ENCODE assay signal across 8 mouse cellular contexts in the genomic region with DNA sequence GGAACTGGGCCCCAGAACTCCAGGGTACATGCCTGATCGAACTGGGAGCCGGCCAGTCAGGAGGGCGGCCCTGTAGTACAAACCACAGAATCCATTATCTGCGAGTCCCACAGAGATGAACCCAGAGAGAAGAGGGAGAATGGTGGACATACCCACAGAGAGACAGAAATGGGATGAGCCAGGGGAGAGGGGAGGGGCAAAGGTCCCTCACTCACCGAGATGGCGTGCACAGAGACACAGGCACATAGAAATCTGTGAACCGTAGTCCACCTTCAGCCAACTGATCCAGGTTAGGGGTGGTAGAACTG. TPM values are rescaled to one million over a fixed set of nuclear protein-coding genes. Genes with fewer than 3 reads are reported as not detected.
A peak's percentile ranks its signal among the peaks of the same experiment; 100 is the strongest.
DNase-seq lines count a peak whose midpoint lies in the region; ATAC-seq and TF ChIP-seq lines count a peak whose summit lies in the region.

No protein-coding gene starts in this region.

- no peaks in the 10 kb centered on the region for H3K79me2 ChIP-seq in liver, adult 2 months (ENCODE audit: control insufficient read depth, insufficient read depth, low read length)

- TF ChIP-seq CTCF in liver, adult 2 months (IDR thresholded peaks at IDR 0.05; ENCODE audit: low read depth, low read length), result no peak
- no peak for TF ChIP-seq CTCF in olfactory bulb, adult 2 months (IDR thresholded peaks at IDR 0.05; ENCODE audit: insufficient read depth, low read depth, low read length)

- peak overlapping the region; percentile 75 for H3K9ac ChIP-seq in liver, adult 2 months (ENCODE audit: low read depth, low read length)
- H3K9ac ChIP-seq in limb, embryonic 12.5 days (replicated peaks), result peak overlapping the region; percentile 72

- H3K27ac ChIP-seq in liver, adult 2 months (replicated peaks; ENCODE audit: insufficient read depth, low read depth, low read length), result no peak overlapping the region
- H3K27ac ChIP-seq in forebrain, embryonic 10.5 days, result peak overlapping the region; percentile 86
- H3K27ac ChIP-seq in limb, embryonic 12.5 days, result no peak overlapping the region
- no peak overlapping the region for H3K27ac ChIP-seq in olfactory bulb, adult 2 months (ENCODE audit: insufficient read depth, low read depth, low read length)

- H3K4me2 ChIP-seq in limb, embryonic 12.5 days, result peak overlapping the region; percentile 85

- H3K9me3 ChIP-seq in forebrain, embryonic 10.5 days, result no peaks in the 10 kb centered on the region
- no peaks in the 10 kb centered on the region for H3K9me3 ChIP-seq in limb, embryonic 12.5 days

- no peak for DNase-seq in liver, adult 2 months (ENCODE audit: extremely low read depth, low read depth, low spot score)
- DNase-seq in liver, result no peak
- no peak for DNase-seq in forebrain, embryonic 10.5 days (ENCODE audit: extremely low spot score, low spot score)
- DNase-seq in right cerebral cortex, postnatal 25 days, result no peak
- no peak for DNase-seq in c-Kit-positive CD71-positive TER-119-positive erythroid progenitor cells, embryonic 14.5 days (ENCODE audit: low spot score)
- no peak for DNase-seq in testis, postnatal 10 days (ENCODE audit: low spot score)

- peaks cover 16% of the 10 kb centered on the region for H3K4me1 ChIP-seq in liver, adult 2 months (ENCODE audit: control insufficient read depth, insufficient read depth, low read length)
- peaks cover 37% of the 10 kb centered on the region for H3K4me1 ChIP-seq in forebrain, embryonic 10.5 days
- H3K4me1 ChIP-seq in limb, embryonic 12.5 days (replicated peaks), result peaks cover 9% of the 10 kb centered on the region; the same call in 1 of the 2 replicates
- H3K4me1 ChIP-seq in olfactory bulb, adult 2 months (ENCODE audit: control insufficient read depth, insufficient read depth, low read length), result peaks cover 23% of the 10 kb centered on the region

- ATAC-seq in limb, embryonic 12.5 days (ENCODE audit: insufficient number of reproducible peaks, insufficient read depth, low FRiP score, low TSS enrichment, low read depth), result no peak; the same call in 1 of the 2 replicates

- TF ChIP-seq POLR2A in liver, adult 2 months (IDR thresholded peaks at IDR 0.05; ENCODE audit: extremely low read depth, insufficient read depth, low read length), result no peak
- TF ChIP-seq POLR2A in olfactory bulb, adult 2 months (IDR thresholded peaks at IDR 0.05; ENCODE audit: insufficient read depth, low read depth, low read length), result no peak

- H3K4me3 ChIP-seq in liver, adult 2 months (ENCODE audit: insufficient read depth, low read depth, low read length), result peak overlapping the region; percentile 71; the same call in 1 of the 2 replicates
- peak overlapping the region; percentile 71 for H3K4me3 ChIP-seq in forebrain, embryonic 10.5 days
- peak overlapping the region; percentile 59 for H3K4me3 ChIP-seq in limb, embryonic 12.5 days (replicated peaks)
- peak overlapping the region; percentile 51 for H3K4me3 ChIP-seq in olfactory bulb, adult 2 months (ENCODE audit: insufficient read depth, low read depth, low read length)

- no peaks in the 10 kb centered on the region for H3K27me3 ChIP-seq in liver, adult 2 months (ENCODE audit: control insufficient read depth, insufficient read depth, low read length)
- H3K27me3 ChIP-seq in forebrain, embryonic 10.5 days (ENCODE audit: poor library complexity, severe bottlenecking), result peaks cover 16% of the 10 kb centered on the region
- peaks cover 5% of the 10 kb centered on the region; the same call in 1 of the 2 replicates for H3K27me3 ChIP-seq in limb, embryonic 12.5 days

- 90% methylated on average over 7 of the region's 7 CpGs for WGBS in liver, adult 2 months
- 82% methylated on average over 7 of the region's 7 CpGs for WGBS in forebrain, embryonic 10.5 days
- 92% methylated on average over 7 of the region's 7 CpGs for WGBS in limb, embryonic 12.5 days
- WGBS in olfactory bulb, adult 2 months, result 98% methylated on average over 7 of the region's 7 CpGs

- no peaks in the 10 kb centered on the region for H3K36me3 ChIP-seq in liver, adult 2 months (ENCODE audit: control insufficient read depth, insufficient read depth, low read length)
- no peaks in the 10 kb centered on the region for H3K36me3 ChIP-seq in forebrain, embryonic 10.5 days (replicated peaks)
- H3K36me3 ChIP-seq in limb, embryonic 12.5 days, result no peaks in the 10 kb centered on the region

RNA-seq across cellular contexts. Expression of a gene that starts 2.0 kb away (rescaled TPM):
- 4.2 and 6.7 TPM in 2 replicates for total RNA-seq in liver, adult 2 months (2014; rRNA removed)
- 18.2 and 29.1 TPM in 2 replicates for polyA plus RNA-seq in liver, adult 2 months (2012; rRNA removed)
- polyA plus RNA-seq in forebrain, embryonic 10.5 days (2016; fragmentation: Nextera tagmentation; extraction: Ambion mirVana), result 10.7 and 11.4 TPM in 2 replicates
- 15.2 and 15.6 TPM in 2 replicates for polyA plus RNA-seq in limb, embryonic 12.5 days (2016; fragmentation: Nextera tagmentation; extraction: Ambion mirVana)
- not detected in 2 replicates for polyA plus RNA-seq in olfactory bulb, adult 2 months (2012; ENCODE audit: insufficient read depth, insufficient read length, low replicate concordance, missing spikeins)

RNA-seq across cellular contexts. Expression of a gene that starts 21.5 kb away (rescaled TPM):
- total RNA-seq in liver, adult 2 months (2014; rRNA removed), result not detected in 2 replicates
- polyA plus RNA-seq in liver, adult 2 months (2012; rRNA removed), result 0.01 TPM in 1 of 2 replicates, not detected in the other
- polyA plus RNA-seq in forebrain, embryonic 10.5 days (2016; fragmentation: Nextera tagmentation; extraction: Ambion mirVana), result 21.2 and 22.4 TPM in 2 replicates
- polyA plus RNA-seq in limb, embryonic 12.5 days (2016; fragmentation: Nextera tagmentation; extraction: Ambion mirVana), result 2.0 and 2.1 TPM in 2 replicates
- polyA plus RNA-seq in olfactory bulb, adult 2 months (2012; ENCODE audit: insufficient read depth, insufficient read length, low replicate concordance, missing spikeins), result not detected in 2 replicates

RNA-seq across cellular contexts. Expression of a gene that starts 24.2 kb away (rescaled TPM):
- 1.5 and 3.2 TPM in 2 replicates for total RNA-seq in liver, adult 2 months (2014; rRNA removed)
- 2.7 and 3.9 TPM in 2 replicates for polyA plus RNA-seq in liver, adult 2 months (2012; rRNA removed)
- 2.2 and 3.0 TPM in 2 replicates for polyA plus RNA-seq in forebrain, embryonic 10.5 days (2016; fragmentation: Nextera tagmentation; extraction: Ambion mirVana)
- polyA plus RNA-seq in limb, embryonic 12.5 days (2016; fragmentation: Nextera tagmentation; extraction: Ambion mirVana), result 2.4 and 3.2 TPM in 2 replicates
- not detected in 2 replicates for polyA plus RNA-seq in olfactory bulb, adult 2 months (2012; ENCODE audit: insufficient read depth, insufficient read length, low replicate concordance, missing spikeins)

RNA-seq across cellular contexts. Expression of a gene that starts 45.5 kb away (rescaled TPM):
- total RNA-seq in liver, adult 2 months (2014; rRNA removed), result 25.4 and 25.9 TPM in 2 replicates
- 42.0 and 47.2 TPM in 2 replicates for polyA plus RNA-seq in liver, adult 2 months (2012; rRNA removed)
- polyA plus RNA-seq in forebrain, embryonic 10.5 days (2016; fragmentation: Nextera tagmentation; extraction: Ambion mirVana), result 44.0 and 45.1 TPM in 2 replicates
- 59.2 and 61.8 TPM in 2 replicates for polyA plus RNA-seq in limb, embryonic 12.5 days (2016; fragmentation: Nextera tagmentation; extraction: Ambion mirVana)
- not detected in 2 replicates for polyA plus RNA-seq in olfactory bulb, adult 2 months (2012; ENCODE audit: insufficient read depth, insufficient read length, low replicate concordance, missing spikeins)

RNA-seq across cellular contexts. Expression of a gene that starts 45.8 kb away (rescaled TPM):
- total RNA-seq in liver, adult 2 months (2014; rRNA removed), result not detected in 2 replicates
- 0.30 and 1.5 TPM in 2 replicates for polyA plus RNA-seq in liver, adult 2 months (2012; rRNA removed)
- polyA plus RNA-seq in forebrain, embryonic 10.5 days (2016; fragmentation: Nextera tagmentation; extraction: Ambion mirVana), result not detected in 2 replicates
- polyA plus RNA-seq in limb, embryonic 12.5 days (2016; fragmentation: Nextera tagmentation; extraction: Ambion mirVana), result not detected in 2 replicates
- not detected in 2 replicates for polyA plus RNA-seq in olfactory bulb, adult 2 months (2012; ENCODE audit: insufficient read depth, insufficient read length, low replicate concordance, missing spikeins)

Comparison
In these comparisons a context has a peak if more than half of its experiments do, and no peak if none do; other contexts are left out.
1. RNA of a gene that starts 21.5 kb away (polyA plus RNA-seq): not detected in olfactory bulb, adult 2 months; 21.2 to 22.4 TPM in forebrain, embryonic 10.5 days, 2.0 to 2.1 TPM in limb, embryonic 12.5 days and 0.01 TPM in liver, adult 2 months; every median in the first group is over 10 times any median in the second.
2. Peak in every context shown above with its lines, with median percentiles within 50 percentile points of each other: H3K4me3 ChIP-seq.